Mouse (Mus musculus) heart, embryonic 16.5 days (tissue): ENCODE results near the gene Nepro. TPM values are rescaled to one million over a fixed set of nuclear protein-coding genes. Genes with fewer than 3 reads are reported as not detected.
A peak's percentile ranks its signal among the peaks of the same experiment; 100 is the strongest.

Experiments used
- ATAC-seq: fragments of 200-750 bp; cut with Nextera tagmentation; replicated peaks from 2 replicates; pipeline ENCODE4 v1.8.0; 2017; ENCODE audit warnings: moderate number of reproducible peaks; ENCODE audit not compliant: insufficient read depth, low FRiP score; ENCODE audit errors: extremely low read depth
- H3K27ac ChIP-seq: fragments of 300-500 bp; sonication (generic); 2 replicates; pipeline ENCODE4 v1.5.1; 2014; ENCODE audit warnings: mild to moderate bottlenecking, low read length, control low read depth, moderate library complexity
- H3K27me3 ChIP-seq: fragments of 300-500 bp; sonication (generic); 2 replicates; pipeline ENCODE4 v1.6.1; 2014; ENCODE audit warnings: low read length, mixed read lengths; ENCODE audit not compliant: control insufficient read depth, insufficient read depth
- H3K36me3 ChIP-seq: fragments of 300-500 bp; sonication (generic); 2 replicates; pipeline ENCODE4 v1.6.1; 2014; ENCODE audit not compliant: control insufficient read depth, insufficient read depth
- H3K4me1 ChIP-seq: fragments of 300-500 bp; sonication (generic); 2 replicates; pipeline ENCODE4 v1.6.1; 2014; ENCODE audit warnings: low read length, mixed read lengths; ENCODE audit not compliant: control insufficient read depth, insufficient read depth
- H3K4me2 ChIP-seq: fragments of 300-500 bp; sonication (generic); 2 replicates; pipeline ENCODE4 v1.6.1; 2014; ENCODE audit warnings: low read depth, mild to moderate bottlenecking, control low read depth, low read length
- H3K4me3 ChIP-seq: fragments of 300-500 bp; sonication (generic); 2 replicates; pipeline ENCODE4 v1.5.1; 2014; ENCODE audit warnings: mild to moderate bottlenecking, control low read depth, low read length
- H3K9ac ChIP-seq: fragments of 300-500 bp; sonication (generic); 2 replicates; pipeline ENCODE4 v1.6.1; 2014; ENCODE audit warnings: low read length, control low read depth
- H3K9me3 ChIP-seq: fragments of 300-500 bp; sonication (generic); replicated peaks from 2 replicates; pipeline ENCODE4 v1.6.1; 2016; ENCODE audit warnings: low read length; ENCODE audit not compliant: control insufficient read depth
- WGBS: fragments of 180-500 bp; shearing (Covaris S2); extraction: QIAGEN DNeasy Blood & Tissue Kit; methylation state at CpG from one replicate; pipeline ENCODE4 v1.1.7; 2014; 5-methylcytosine and 5-hydroxymethylcytosine counted together
- polyA plus RNA-seq: library from polyadenylated mRNA; unstranded; fragments of >200 nt; fragmentation: Nextera tagmentation; extraction: Ambion mirVana; gene quantifications from 2 replicates; pipeline ENCODE4 v1.2.1, GENCODE M21; 2015

The Nepro gene
- polyA plus RNA-seq, 1 experiment from 2014 or later, result 3.6 TPM

DNA sequence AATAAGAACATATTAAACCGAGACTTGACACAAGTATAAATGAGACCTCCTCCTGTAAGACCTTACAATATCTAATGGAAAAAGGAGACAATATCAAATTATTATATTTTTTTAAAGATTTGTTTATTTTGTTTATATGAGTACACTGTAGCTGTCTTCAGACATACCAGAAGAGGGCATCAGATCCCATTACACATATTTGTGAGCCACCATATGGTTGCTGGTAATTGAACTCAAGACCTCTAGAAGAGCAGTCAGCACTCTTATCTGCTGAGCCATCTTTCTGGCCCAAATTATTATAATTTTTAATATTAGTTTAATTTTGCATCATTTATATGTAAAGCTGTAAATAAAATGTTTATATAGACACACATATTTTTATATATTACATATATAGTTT, 18.7 kb downstream of the Nepro start:
- 90% methylated on average over 1 of the region's 1 CpGs for WGBS
- ATAC-seq, result no peak
- H3K4me3 ChIP-seq, result no peak overlapping the region

GRCm38 (mm10) chr16:44745471-44745865, 21.4 kb downstream of the Nepro start:
- Histone ChIP-seq H3K9me3 (no peaks in the 10 kb centered on the region), H3K27ac (peak overlapping the region; percentile 96), H3K9ac (peak overlapping the region; percentile 96), H3K4me2 (peak overlapping the region; percentile 73), H3K4me3 (peak overlapping the region; percentile 91), H3K4me1 (peaks cover 15% of the 10 kb centered on the region), H3K36me3 (peaks cover 11% of the 10 kb centered on the region), H3K27me3 (no peaks in the 10 kb centered on the region)
- ATAC-seq, result peak; percentile 21; the same call in 1 of the 2 replicates
- WGBS, result 4% methylated on average over 14 of the region's 14 CpGs

More for the DNA sequence above, 18.7 kb downstream of the Nepro start:
- Histone ChIP-seq H3K4me1 (peaks cover 15% of the 10 kb centered on the region), H3K36me3 (peaks cover 23% of the 10 kb centered on the region), H3K9ac (no peak overlapping the region), H3K4me2 (no peak overlapping the region), H3K27ac (no peak overlapping the region), H3K27me3 (no peaks in the 10 kb centered on the region), H3K9me3 (no peaks in the 10 kb centered on the region)

- Histone ChIP-seq H3K27ac (peak within 1 kb of the TSS; percentile 96), H3K9me3 (no peaks in the 10 kb centered on the region), H3K36me3 (peaks cover 11% of the 10 kb centered on the region), H3K9ac (peak within 1 kb of the TSS; percentile 96), H3K4me1 (peaks cover 15% of the 10 kb centered on the region), H3K4me2 (peak within 1 kb of the TSS; percentile 73), H3K27me3 (no peaks in the 10 kb centered on the region), H3K4me3 (peak within 1 kb of the TSS; percentile 91)
- peak; percentile 93 for ATAC-seq
- WGBS, result under 1% methylated on average over 47 of the region's 47 CpGs
These were observed 21.9 kb downstream of the Nepro start, which contains the start of gene Gtpbp8 for GRCm38 (mm10) chr16:44745866-44746562. TSS of gene Gtpbp8 (minus strand) at chr16:44746363.

- H3K4me1 ChIP-seq, result peaks cover 15% of the 10 kb centered on the region
- no peak for ATAC-seq
- WGBS, result 42% methylated on average over 3 of the region's 3 CpGs
- 0 out of 2 replicates have a peak, but pooled peaks cover 3% of the 10 kb centered on the region for H3K36me3 ChIP-seq
- no peak overlapping the region for H3K27ac ChIP-seq
- H3K27me3 ChIP-seq, result no peaks in the 10 kb centered on the region
- H3K9me3 ChIP-seq, result no peaks in the 10 kb centered on the region
- no peak overlapping the region for H3K4me3 ChIP-seq
- H3K9ac ChIP-seq, result no peak overlapping the region
- H3K4me2 ChIP-seq, result no peak overlapping the region
These were observed 23.9 kb downstream of the Nepro start for GRCm38 (mm10) chr16:44748007-44748406.

GRCm38 (mm10) chr16:44757700-44758099, 33.6 kb downstream of the Nepro start:
- no peaks in the 10 kb centered on the region for H3K36me3 ChIP-seq
- 75% methylated on average over 8 of the region's 8 CpGs for WGBS
- H3K4me1 ChIP-seq, result no peaks in the 10 kb centered on the region
- no peak overlapping the region for H3K27ac ChIP-seq
- no peak overlapping the region for H3K4me2 ChIP-seq
- H3K27me3 ChIP-seq, result no peaks in the 10 kb centered on the region
- no peaks in the 10 kb centered on the region for H3K9me3 ChIP-seq
- ATAC-seq, result no peak
- H3K9ac ChIP-seq, result no peak overlapping the region
- no peak overlapping the region for H3K4me3 ChIP-seq

- Histone ChIP-seq H3K9ac (no peak overlapping the region), H3K27me3 (no peaks in the 10 kb centered on the region), H3K4me3 (no peak overlapping the region), H3K4me2 (no peak overlapping the region), H3K9me3 (no peaks in the 10 kb centered on the region), H3K36me3 (no peaks in the 10 kb centered on the region), H3K27ac (no peak overlapping the region), H3K4me1 (no peaks in the 10 kb centered on the region)
- 63% methylated on average over 1 of the region's 1 CpGs for WGBS
- ATAC-seq, result no peak
These were observed 37.7 kb downstream of the Nepro start for GRCm38 (mm10) chr16:44761811-44762210.

DNA sequence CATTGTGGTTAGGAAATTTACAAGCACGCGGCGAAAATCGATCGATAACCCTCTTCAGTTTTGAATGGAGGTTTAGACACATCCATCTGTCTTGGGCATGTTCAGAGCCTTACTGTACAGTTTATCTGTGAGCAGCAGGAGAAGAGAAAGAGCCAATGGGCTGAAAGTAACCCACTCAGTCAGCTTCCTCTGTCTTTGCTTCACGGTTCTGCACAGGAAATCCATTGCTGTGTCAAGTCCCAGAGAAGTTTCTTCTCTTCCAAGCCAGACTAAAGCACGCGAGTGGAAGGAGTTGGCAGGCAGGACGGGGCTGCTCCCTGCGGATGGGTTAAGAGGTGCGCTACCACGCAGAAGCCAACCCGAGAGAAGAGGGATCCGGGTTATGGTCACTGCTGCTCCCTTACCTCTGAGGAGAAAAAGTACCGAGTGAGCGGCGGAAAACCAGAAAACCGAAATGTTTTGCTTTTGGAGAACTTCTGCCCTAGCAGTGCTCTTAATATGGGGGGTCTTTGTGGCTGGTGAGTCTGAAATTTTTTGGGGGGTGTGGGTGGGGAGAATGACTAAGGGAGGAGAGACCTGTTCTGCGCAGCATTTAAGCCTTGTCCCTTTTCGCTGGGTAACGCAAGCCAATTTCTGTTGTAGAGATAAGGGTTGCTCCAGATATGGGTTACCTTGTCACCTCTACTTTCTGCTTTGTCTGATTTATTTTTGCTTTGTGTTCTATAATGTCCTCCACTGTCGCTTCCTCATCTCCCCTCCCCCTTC, 41.6 kb downstream of the Nepro start, which contains the start of gene Cd200r1:
Gene Cd200r1 (plus strand): TSS at position 182 of the 765 bp plus-strand sequence.
- H3K4me3 ChIP-seq, result peak within 1 kb of the TSS; percentile 27
- H3K27me3 ChIP-seq, result no peaks in the 10 kb centered on the region
- 63% methylated on average over 22 of the region's 22 CpGs for WGBS
- H3K4me2 ChIP-seq, result peak within 1 kb of the TSS; percentile 54
- H3K36me3 ChIP-seq, result no peaks in the 10 kb centered on the region
- H3K27ac ChIP-seq, result no peak within 1 kb of the TSS
- H3K9ac ChIP-seq, result peak within 1 kb of the TSS; percentile 36; the same call in 1 of the 2 replicates
- no peaks in the 10 kb centered on the region for H3K4me1 ChIP-seq
- H3K9me3 ChIP-seq, result no peaks in the 10 kb centered on the region
- no peak for ATAC-seq

DNA sequence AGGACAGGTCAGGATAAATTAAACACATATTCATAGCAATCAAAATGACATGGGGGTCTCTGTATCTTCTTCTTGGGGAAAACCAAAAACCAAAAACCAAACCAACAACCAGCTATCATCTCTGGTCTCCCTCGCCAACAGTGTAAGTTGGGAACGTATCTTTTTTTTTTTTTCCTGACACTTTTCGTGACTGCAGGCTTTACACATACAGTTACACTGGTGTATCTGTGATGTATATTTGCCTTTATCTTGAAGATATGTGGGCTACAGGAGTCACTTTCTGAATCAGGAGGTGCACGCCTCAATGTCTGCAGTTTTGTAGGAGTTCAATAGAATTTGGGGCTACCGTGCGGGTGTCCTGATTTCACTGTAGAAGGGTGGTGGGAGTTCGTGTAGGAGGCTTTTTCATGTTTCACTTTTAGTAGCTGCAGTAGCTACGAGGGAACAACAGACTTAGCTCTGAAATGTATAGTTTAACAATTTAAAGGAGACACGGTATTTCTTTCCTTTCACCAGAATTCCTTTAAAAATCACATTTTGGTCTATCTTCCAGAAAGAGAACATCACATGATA, 42.3 kb downstream of the Nepro start:
- Histone ChIP-seq H3K36me3 (no peaks in the 10 kb centered on the region), H3K4me2 (peak overlapping the region; percentile 54), H3K4me3 (no peak overlapping the region), H3K4me1 (no peaks in the 10 kb centered on the region), H3K27me3 (no peaks in the 10 kb centered on the region), H3K9ac (no peak overlapping the region), H3K27ac (no peak overlapping the region), H3K9me3 (no peaks in the 10 kb centered on the region)
- WGBS, result 67% methylated on average over 9 of the region's 9 CpGs
- no peak for ATAC-seq

- H3K27me3 ChIP-seq, result no peaks in the 10 kb centered on the region
- H3K27ac ChIP-seq, result no peak overlapping the region
- 82% methylated on average over 7 of the region's 7 CpGs for WGBS
- H3K4me1 ChIP-seq, result no peaks in the 10 kb centered on the region
- no peak for ATAC-seq
- H3K9ac ChIP-seq, result no peak overlapping the region
- H3K9me3 ChIP-seq, result no peaks in the 10 kb centered on the region
- H3K4me3 ChIP-seq, result no peak overlapping the region
- no peaks in the 10 kb centered on the region for H3K36me3 ChIP-seq
- no peak overlapping the region for H3K4me2 ChIP-seq
These were observed 43.4 kb downstream of the Nepro start for GRCm38 (mm10) chr16:44767506-44767905.
